Mouse (Mus musculus) cortical plate, adult 2 months (tissue): ENCODE data around the gene Pcgf3.

Source experiments
- CTCF ChIP-seq: fragments of 200-500 bp; IDR thresholded peaks from 2 replicates; pipeline ENCODE4 v1.5.1; 2011; ENCODE audit warnings: mild to moderate bottlenecking, control low read depth, low read length; ENCODE audit not compliant: insufficient read depth; ENCODE audit errors: extremely low read depth
- POLR2A ChIP-seq: fragments of 200-500 bp; IDR thresholded peaks from 2 replicates; pipeline ENCODE4 v1.6.1; 2011; ENCODE audit warnings: mild to moderate bottlenecking, low read length, control low read depth; ENCODE audit not compliant: insufficient read depth; ENCODE audit errors: extremely low read depth

DNA sequence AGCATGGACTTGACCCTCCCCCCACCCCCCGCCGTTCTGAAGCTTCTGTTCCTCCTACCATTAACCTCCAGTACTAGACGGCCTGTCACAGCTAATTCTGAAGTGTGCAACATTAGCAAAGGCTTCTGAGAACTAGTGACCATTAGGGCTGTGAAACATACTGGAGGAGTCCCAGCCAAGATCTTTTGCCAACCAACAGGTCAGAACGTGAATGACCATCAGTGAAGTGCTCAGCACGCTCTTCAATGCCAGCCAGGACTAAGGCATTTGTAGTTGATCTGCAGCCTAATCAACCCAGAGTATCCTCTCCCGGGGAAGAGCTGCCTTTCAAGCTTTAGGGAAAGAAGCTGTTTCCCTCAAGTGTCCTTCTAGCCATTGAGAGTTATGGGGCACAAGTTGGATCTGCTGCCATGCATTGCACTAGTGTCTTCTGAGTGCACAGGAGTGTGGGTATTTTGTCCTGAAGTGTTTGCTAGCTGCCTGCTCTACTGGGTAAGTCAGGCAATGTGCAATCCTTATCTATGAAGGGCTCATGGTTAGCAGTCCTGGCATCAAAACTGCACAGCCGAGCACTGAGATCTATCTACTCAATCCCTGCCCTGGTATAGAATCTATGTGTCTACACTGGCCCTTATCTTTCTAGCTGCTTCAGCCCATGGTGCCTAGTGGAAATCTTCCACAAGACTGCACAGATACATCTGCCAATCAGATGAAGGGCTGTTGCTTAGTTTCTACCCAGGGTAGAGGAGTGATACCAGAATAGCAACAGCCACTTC, 82.7 kb downstream of the Pcgf3 start:
- TF ChIP-seq CTCF (no peak), POLR2A (no peak)
